Comparison of ENCODE assay signal across 18 mouse cellular contexts in genomic region chr5:134323311-134323710, GRCm38 (mm10). TPM values are rescaled to one million over a fixed set of nuclear protein-coding genes. Genes with fewer than 3 reads are reported as not detected.
DNase-seq lines count a peak whose midpoint lies in the region; ATAC-seq and TF ChIP-seq lines count a peak whose summit lies in the region.
"Had no signal": no experiment of that assay in that cellular context is flagged by ENCODE, and none has a peak within 500 bp of the region (broad histone marks: within the 10 kb centered on the region; RNA-seq: fewer than 3 reads in every experiment).

No protein-coding gene starts in this region.

- H3K9ac ChIP-seq in liver, postnatal 0 days (replicated peaks), result no peak overlapping the region
- H3K9ac ChIP-seq in liver, embryonic 12.5 days, result no peak overlapping the region
- no peak overlapping the region for H3K9ac ChIP-seq in ES-Bruce4 (ENCODE audit: low read depth, poor library complexity, severe bottlenecking)
- no peak overlapping the region for H3K9ac ChIP-seq in forebrain, postnatal 0 days
- H3K9ac ChIP-seq: limb, embryonic 12.5 days had no signal

- no peak for TF ChIP-seq CTCF in liver, postnatal 0 days (IDR thresholded peaks at IDR 0.05; ENCODE audit: low read depth)
- TF ChIP-seq CTCF in ES-Bruce4 (IDR thresholded peaks at IDR 0.05; ENCODE audit: low read depth, low read length), result no peak
- TF ChIP-seq CTCF in forebrain, postnatal 0 days (IDR thresholded peaks at IDR 0.05; ENCODE audit: low read depth), result no peak

- WGBS in liver, postnatal 0 days (ENCODE audit: insufficient replicate concordance), result 49% methylated on average over 13 of the region's 13 CpGs
- 67% methylated on average over 13 of the region's 13 CpGs for WGBS in liver, embryonic 12.5 days (ENCODE audit: insufficient replicate concordance)
- WGBS in forebrain, postnatal 0 days, result 92% methylated on average over 13 of the region's 13 CpGs

- TF ChIP-seq POLR2A in ES-Bruce4 (IDR thresholded peaks at IDR 0.05; ENCODE audit: insufficient read depth, low read length), result no peak

- ATAC-seq in liver, postnatal 0 days, result no peak
- ATAC-seq in liver, embryonic 12.5 days, result no peak
- ATAC-seq in granulocyte monocyte progenitor cell, adult 5-6 weeks (replicated peaks; ENCODE audit: poor library complexity, severe bottlenecking), result peak; percentile 99
- ATAC-seq in forebrain, postnatal 0 days, result no peak
- ATAC-seq: forebrain, embryonic 14.5 days; hindbrain, embryonic 16.5 days had no signal

- peaks cover 9% of the 10 kb centered on the region for H3K4me1 ChIP-seq in liver, postnatal 0 days (ENCODE audit: insufficient read depth)
- peaks cover 47% of the 10 kb centered on the region for H3K4me1 ChIP-seq in liver, embryonic 12.5 days
- H3K4me1 ChIP-seq in ES-Bruce4 (ENCODE audit: control insufficient read depth, insufficient read depth, low read length), result no peaks in the 10 kb centered on the region
- H3K4me1 ChIP-seq in forebrain, postnatal 0 days (ENCODE audit: insufficient read depth), result no peaks in the 10 kb centered on the region

- H3K27ac ChIP-seq in liver, postnatal 0 days (ENCODE audit: low read depth), result no peak overlapping the region
- H3K27ac ChIP-seq in liver, embryonic 12.5 days, result no peak overlapping the region
- peak overlapping the region; percentile 11 for H3K27ac ChIP-seq in ES-Bruce4 (ENCODE audit: insufficient read depth, low read length)
- no peak overlapping the region for H3K27ac ChIP-seq in forebrain, postnatal 0 days (ENCODE audit: low read depth, low read length)

- no peak overlapping the region for H3K4me2 ChIP-seq in liver, postnatal 0 days (ENCODE audit: low read depth, low read length)
- no peak overlapping the region for H3K4me2 ChIP-seq in liver, embryonic 12.5 days
- no peak overlapping the region for H3K4me2 ChIP-seq in forebrain, postnatal 0 days (ENCODE audit: low read depth)
- H3K4me2 ChIP-seq: limb, embryonic 12.5 days had no signal

- DNase-seq in liver, postnatal 0 days, result peak; percentile 47
- DNase-seq in thymus, postnatal 0 days (ENCODE audit: low spot score), result peak; percentile 57
- DNase-seq in heart, adult 9 months (ENCODE audit: low spot score in 2 of 2), result no peak
- no peak for DNase-seq in left cerebral cortex, adult 9 months (ENCODE audit: low spot score in 2 of 2)
- DNase-seq in forebrain, postnatal 0 days, result no peak
- DNase-seq: adrenal gland, postnatal 14 days; cerebellum, adult 18-20 months; heart, postnatal 4 days; kidney, adult 8-10 months; right cerebral cortex, postnatal 14 days had no signal

- no peaks in the 10 kb centered on the region for H3K36me3 ChIP-seq in liver, postnatal 0 days (replicated peaks; ENCODE audit: insufficient read depth, low read length)
- H3K36me3 ChIP-seq in liver, embryonic 12.5 days, result no peaks in the 10 kb centered on the region
- H3K36me3 ChIP-seq in ES-Bruce4 (ENCODE audit: control insufficient read depth, insufficient read depth, low read length, poor library complexity, severe bottlenecking), result no peaks in the 10 kb centered on the region
- no peaks in the 10 kb centered on the region for H3K36me3 ChIP-seq in forebrain, postnatal 0 days (ENCODE audit: insufficient read depth)
- H3K36me3 ChIP-seq: limb, embryonic 12.5 days had no signal

- H3K27me3 ChIP-seq in liver, postnatal 0 days (ENCODE audit: insufficient read depth, low read length), result no peaks in the 10 kb centered on the region
- H3K27me3 ChIP-seq in liver, embryonic 12.5 days (replicated peaks), result no peaks in the 10 kb centered on the region
- no peaks in the 10 kb centered on the region for H3K27me3 ChIP-seq in ES-Bruce4 (ENCODE audit: control insufficient read depth, insufficient read depth, low read length, poor library complexity, severe bottlenecking)
- no peaks in the 10 kb centered on the region for H3K27me3 ChIP-seq in forebrain, postnatal 0 days (ENCODE audit: insufficient read depth, low read length)
- H3K27me3 ChIP-seq: limb, embryonic 12.5 days; megakaryocyte, embryonic 14.5 days had no signal

- no peak for TF ChIP-seq EP300 in liver, postnatal 0 days (IDR thresholded peaks at IDR 0.05; ENCODE audit: low read depth)
- TF ChIP-seq EP300 in ES-Bruce4 (IDR thresholded peaks at IDR 0.05; ENCODE audit: insufficient read depth, low read depth, low read length), result no peak

- H3K4me3 ChIP-seq in liver, postnatal 0 days (ENCODE audit: low read depth, low read length), result no peak overlapping the region
- H3K4me3 ChIP-seq in liver, embryonic 12.5 days, result no peak overlapping the region
- H3K4me3 ChIP-seq in ES-Bruce4 (ENCODE audit: low read depth, low read length), result no peak overlapping the region
- H3K4me3 ChIP-seq in forebrain, postnatal 0 days (ENCODE audit: low read depth, low read length), result no peak overlapping the region
- H3K4me3 ChIP-seq: erythroblast, embryonic 14.5 days; limb, embryonic 12.5 days; megakaryocyte, embryonic 14.5 days had no signal

- no peaks in the 10 kb centered on the region for H3K9me3 ChIP-seq in liver, postnatal 0 days (ENCODE audit: low read length)
- no peaks in the 10 kb centered on the region for H3K9me3 ChIP-seq in liver, embryonic 12.5 days (replicated peaks)
- no peaks in the 10 kb centered on the region for H3K9me3 ChIP-seq in ES-Bruce4 (replicated peaks; ENCODE audit: control insufficient read depth, insufficient read depth, low read length, poor library complexity, severe bottlenecking)
- no peaks in the 10 kb centered on the region for H3K9me3 ChIP-seq in forebrain, postnatal 0 days (ENCODE audit: low read length)
- H3K9me3 ChIP-seq: limb, embryonic 12.5 days; megakaryocyte, embryonic 14.5 days had no signal

RNA-seq across cellular contexts. Expression of gene Gtf2i, which starts 8.8 kb away (rescaled TPM):
- 29.8 and 34.7 TPM in 2 replicates for polyA plus RNA-seq in liver, postnatal 0 days (2015; fragmentation: Nextera tagmentation; extraction: Ambion mirVana)
- 65.4 and 65.6 TPM in 2 replicates for polyA plus RNA-seq in liver, embryonic 12.5 days (2016; fragmentation: Nextera tagmentation; extraction: Ambion mirVana)
- 240 and 242 TPM in 2 replicates for polyA plus RNA-seq in ES-Bruce4 (2011; ENCODE audit: insufficient read depth, insufficient read length, low read depth, missing spikeins)
- 139 and 142 TPM in 2 replicates for total RNA-seq in granulocyte monocyte progenitor cell, adult 5-6 weeks (2014; fragmentation: Nextera tagmentation)
- total RNA-seq in granulocyte monocyte progenitor cell, adult 5-6 weeks (2017), result 49.9 and 63.1 TPM in 2 replicates
- 124 and 130 TPM in 2 replicates for polyA plus RNA-seq in thymus, postnatal 0 days (2015; fragmentation: Nextera tagmentation; extraction: Ambion mirVana)
- 98.3 and 120 TPM in 2 replicates for total RNA-seq in forebrain, postnatal 0 days (2014; rRNA removed)
- 62.7 and 85.6 TPM in 2 replicates for polyA plus RNA-seq in forebrain, postnatal 0 days (2015; fragmentation: Nextera tagmentation; extraction: Ambion mirVana)

Comparison
In these comparisons a context has a peak if more than half of its experiments do, and no peak if none do; other contexts are left out.
1. DNase-seq: peak in liver, postnatal 0 days (single experiment) and thymus, postnatal 0 days (single experiment); none in heart, adult 9 months (0 of 2), left cerebral cortex, adult 9 months (0 of 2) and forebrain, postnatal 0 days (single experiment).